Mouse (Mus musculus) myocyte (in vitro differentiated cells): ENCODE measurements around the gene Pla2g6. TPM values are rescaled to one million over a fixed set of nuclear protein-coding genes. Genes with fewer than 3 reads are reported as not detected.

Experiments
- H3K27me3 ChIP-seq: one replicate; pipeline ENCODE4 v1.6.1; 2011; ENCODE audit not compliant: control insufficient read depth, insufficient read depth, insufficient read length
- H3K36me3 ChIP-seq: one replicate; pipeline ENCODE4 v1.6.1; 2011; ENCODE audit not compliant: control insufficient read depth, insufficient read depth
- H3K4me2 ChIP-seq: one replicate; pipeline ENCODE4 v1.6.1; 2011; ENCODE audit warnings: low read depth, control low read depth
- H3K4me3 ChIP-seq: one replicate; pipeline ENCODE4 v1.5.1; 2011; ENCODE audit warnings: mild to moderate bottlenecking, control low read depth, moderate library complexity
- H3K79me2 ChIP-seq: one replicate; pipeline ENCODE4 v1.6.1; 2011; ENCODE audit not compliant: control insufficient read depth, insufficient read depth
- H3ac ChIP-seq: one replicate; pipeline ENCODE4 v1.6.1; 2011; ENCODE audit not compliant: control insufficient read depth, insufficient read length
- CEBPB ChIP-seq: IDR thresholded peaks from 2 replicates; pipeline ENCODE4 v1.6.1; 2011; ENCODE audit warnings: mild to moderate bottlenecking, moderate library complexity; ENCODE audit not compliant: poor library complexity, insufficient read depth, severe bottlenecking
- E2F4 ChIP-seq: IDR thresholded peaks from one replicate; pipeline ENCODE4 v1.6.1; 2011; ENCODE audit warnings: mild to moderate bottlenecking, control low read depth, moderate library complexity; ENCODE audit not compliant: insufficient read depth
- MAX ChIP-seq: IDR thresholded peaks from one replicate; pipeline ENCODE4 v1.6.1; 2011; ENCODE audit warnings: low read depth, mild to moderate bottlenecking, control low read depth
- MYOD1 ChIP-seq, 3 experiments: IDR thresholded peaks; one replicate each; pipeline ENCODE4 v1.6.1; 2011; ENCODE audit warnings: control low read depth in 2 of 3, low read depth in 2 of 3, mild to moderate bottlenecking in 2 of 3, moderate library complexity in 1 of 3; ENCODE audit not compliant: insufficient read length in 2 of 3, control insufficient read depth in 1 of 3
- MYOG ChIP-seq, 3 experiments: IDR thresholded peaks; one replicate each; pipeline ENCODE4 v1.6.1; 2011; ENCODE audit warnings: control low read depth in 2 of 3, low read depth in 2 of 3, mild to moderate bottlenecking in 2 of 3; ENCODE audit not compliant: insufficient read length in 2 of 3, control insufficient read depth in 1 of 3, insufficient read depth in 1 of 3
- POLR2A ChIP-seq: IDR thresholded peaks from one replicate; pipeline ENCODE4 v1.6.1; 2011; ENCODE audit warnings: low read depth, mild to moderate bottlenecking, control low read depth, moderate library complexity; ENCODE audit not compliant: insufficient read length
- POLR2AphosphoS2 ChIP-seq: IDR thresholded peaks from one replicate; pipeline ENCODE4 v1.6.1; 2011; ENCODE audit warnings: low read depth, control low read depth; ENCODE audit not compliant: insufficient read length
- REST ChIP-seq: IDR thresholded peaks from one replicate; pipeline ENCODE4 v1.6.1; 2011; ENCODE audit warnings: mild to moderate bottlenecking, control low read depth, moderate library complexity; ENCODE audit not compliant: insufficient read depth, insufficient read length
- TCF12 ChIP-seq: IDR thresholded peaks from one replicate; pipeline ENCODE4 v1.6.1; 2011; ENCODE audit warnings: mild to moderate bottlenecking, control low read depth; ENCODE audit not compliant: poor library complexity, insufficient read depth, severe bottlenecking
- TCF3 ChIP-seq: IDR thresholded peaks from one replicate; pipeline ENCODE4 v1.6.1; 2011; ENCODE audit warnings: low read depth, control low read depth; ENCODE audit not compliant: insufficient read length
- polyA plus RNA-seq: library from polyadenylated mRNA; unstranded; fragments of >200 nt; fragmentation: generic; extraction: Trizol; gene quantifications from one replicate; pipeline ENCODE4 v1.2.1, GENCODE M21; 2012; ENCODE audit warnings: missing spikeins

The Pla2g6 gene
- polyA plus RNA-seq, 1 experiment, result 36.3 TPM

DNA sequence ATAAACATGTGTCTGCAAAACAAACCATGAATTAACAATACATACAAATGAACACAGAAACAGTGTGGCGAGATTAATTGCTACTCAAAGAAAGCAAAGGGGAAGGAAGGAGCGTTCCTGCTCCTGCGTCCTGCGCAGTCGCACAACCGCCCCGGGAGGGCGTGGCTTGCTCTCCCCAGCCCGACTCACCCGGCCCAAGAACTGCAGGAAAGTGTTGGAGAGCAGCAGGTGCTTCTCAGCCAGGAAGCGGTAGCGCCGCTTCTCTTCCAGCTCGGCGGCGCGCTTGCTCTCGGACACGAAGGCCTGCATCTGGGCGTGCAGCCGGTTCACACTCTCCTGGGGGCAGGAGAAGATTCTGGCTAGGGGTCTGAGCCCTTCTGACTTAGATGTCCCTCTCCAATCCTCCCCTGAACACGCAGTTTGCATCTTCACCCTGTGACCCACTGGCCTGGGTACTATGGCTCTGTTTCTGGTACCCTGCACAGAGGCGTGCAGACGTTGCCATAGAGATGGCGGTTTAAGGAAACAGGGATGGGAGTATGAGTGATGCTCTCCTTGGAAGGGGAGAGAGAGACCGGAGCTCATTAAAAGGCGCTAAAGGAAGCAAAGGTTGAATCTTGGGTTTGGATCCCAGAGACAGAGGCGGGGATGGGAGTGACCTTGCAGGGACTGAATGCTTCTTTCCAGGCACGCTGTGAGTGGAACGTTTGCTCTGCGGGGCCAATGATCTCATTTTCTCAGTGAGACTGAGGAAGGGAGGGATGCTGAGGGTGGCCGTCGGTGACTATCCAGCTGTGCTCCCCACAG, 57.7 kb downstream of the Pla2g6 start:
- Histone ChIP-seq H3K79me2 (no peaks in the 10 kb centered on the region), H3K36me3 (no peaks in the 10 kb centered on the region), H3K27me3 (peaks cover 58% of the 10 kb centered on the region), H3K4me2 (peak overlapping the region; percentile 57), H3K4me3 (no peak overlapping the region), H3ac (no peak overlapping the region)
- TF ChIP-seq POLR2A, result no peak
- TF ChIP-seq E2F4, result no peak
- TF ChIP-seq MYOD1 (IDR thresholded peaks at IDR 0.05; ENCODE audit: control insufficient read depth in 1 of 3, insufficient read length in 2 of 3, low read depth in 2 of 3), result peak in 1 of 3 experiments; percentile 41
- no peak for TF ChIP-seq TCF3

DNA sequence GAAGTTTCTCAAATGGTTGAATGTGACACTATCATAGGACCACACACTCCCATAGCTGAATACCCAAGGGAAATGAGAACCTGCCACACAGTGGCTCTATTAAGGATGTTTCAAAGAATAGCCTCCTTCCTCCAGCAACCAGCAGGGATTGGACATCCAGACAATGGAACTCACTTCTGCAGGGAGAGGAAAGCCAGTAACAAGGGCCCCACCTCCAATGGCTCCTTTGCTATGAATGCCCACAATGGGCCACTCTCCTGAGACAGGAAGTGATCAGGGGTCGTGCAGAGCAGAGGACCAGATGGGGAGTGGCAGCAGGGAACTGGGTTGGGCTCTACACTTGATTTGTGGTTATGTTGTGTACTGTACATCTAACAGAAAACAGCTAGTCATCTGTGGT, 59.7 kb downstream of the Pla2g6 start:
- Histone ChIP-seq H3ac (no peak overlapping the region), H3K4me2 (no peak overlapping the region), H3K79me2 (no peaks in the 10 kb centered on the region), H3K36me3 (no peaks in the 10 kb centered on the region), H3K27me3 (peaks cover 63% of the 10 kb centered on the region), H3K4me3 (no peak overlapping the region)
- TF ChIP-seq REST, result no peak
- TF ChIP-seq TCF12, result no peak
- TF ChIP-seq MYOD1 (IDR thresholded peaks at IDR 0.05; ENCODE audit: control insufficient read depth in 1 of 3, insufficient read length in 2 of 3, low read depth in 2 of 3), result no peak
- no peak for TF ChIP-seq E2F4
- no peak for TF ChIP-seq CEBPB

- no peak overlapping the region for H3K4me2 ChIP-seq
- no peak overlapping the region for H3K4me3 ChIP-seq
- no peaks in the 10 kb centered on the region for H3K36me3 ChIP-seq
- no peak overlapping the region for H3ac ChIP-seq
- peaks cover 62% of the 10 kb centered on the region for H3K27me3 ChIP-seq
- H3K79me2 ChIP-seq, result no peaks in the 10 kb centered on the region
- TF ChIP-seq E2F4, result no peak
- no peak for TF ChIP-seq POLR2A
- no peak for TF ChIP-seq REST
- no peak for TF ChIP-seq MAX
Measured at GRCm38 (mm10) chr15:79265384-79265783, 62.8 kb downstream of the Pla2g6 start.

GRCm38 (mm10) chr15:79263726-79264125, 64.5 kb downstream of the Pla2g6 start:
- Histone ChIP-seq H3K4me2 (no peak overlapping the region), H3K27me3 (peaks cover 57% of the 10 kb centered on the region)
- TF ChIP-seq TCF12, result no peak

DNA sequence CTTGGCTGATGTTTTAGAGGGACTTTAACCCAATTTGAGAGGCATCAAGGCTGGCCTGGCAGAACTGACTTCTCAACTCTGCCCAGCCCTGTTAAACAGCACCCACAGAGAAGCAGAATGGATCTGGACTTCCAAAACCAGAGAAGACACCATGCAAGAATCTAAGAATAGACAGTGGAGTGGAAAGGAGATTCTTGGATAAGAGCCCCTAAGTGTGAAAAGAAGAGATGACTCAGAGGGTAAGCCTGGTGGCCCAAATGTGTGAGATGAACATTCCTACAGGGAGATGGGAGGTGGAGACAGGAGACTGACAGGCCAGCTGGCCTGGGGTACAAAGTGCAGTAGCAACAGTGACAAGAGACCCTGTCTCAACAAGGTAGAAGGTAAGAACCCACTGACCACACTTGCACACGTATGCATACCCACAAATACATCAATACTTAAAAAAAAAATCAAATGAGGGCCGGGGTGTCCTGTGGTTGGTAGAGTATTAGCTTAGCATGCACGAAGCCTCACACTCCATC, 65.3 kb downstream of the Pla2g6 start:
- H3K4me3 ChIP-seq, result no peak overlapping the region
- H3K27me3 ChIP-seq, result peaks cover 48% of the 10 kb centered on the region

More at GRCm38 (mm10) chr15:79263726-79264125, 64.5 kb downstream of the Pla2g6 start:
- no peak overlapping the region for H3K4me3 ChIP-seq
- H3K36me3 ChIP-seq, result no peaks in the 10 kb centered on the region
- H3K79me2 ChIP-seq, result no peaks in the 10 kb centered on the region
- H3ac ChIP-seq, result no peak overlapping the region

GRCm38 (mm10) chr15:79262375-79262774, 65.8 kb downstream of the Pla2g6 start:
- peak in 2 of 3 experiments; percentile 18 to 65 for TF ChIP-seq MYOG (IDR thresholded peaks at IDR 0.05; ENCODE audit: control insufficient read depth in 1 of 3, insufficient read depth in 1 of 3, insufficient read length in 2 of 3, low read depth in 2 of 3)
- TF ChIP-seq POLR2AphosphoS2, result no peak
- TF ChIP-seq POLR2A, result no peak
- peak in 1 of 3 experiments; percentile 57 for TF ChIP-seq MYOD1 (IDR thresholded peaks at IDR 0.05; ENCODE audit: control insufficient read depth in 1 of 3, insufficient read length in 2 of 3, low read depth in 2 of 3)
- peaks cover 45% of the 10 kb centered on the region for H3K27me3 ChIP-seq
- no peak overlapping the region for H3K4me3 ChIP-seq

More for the DNA sequence above, 65.3 kb downstream of the Pla2g6 start:
- Histone ChIP-seq H3K4me2 (no peak overlapping the region), H3ac (no peak overlapping the region), H3K36me3 (no peaks in the 10 kb centered on the region), H3K79me2 (no peaks in the 10 kb centered on the region)
- TF ChIP-seq MYOD1 (IDR thresholded peaks at IDR 0.05; ENCODE audit: control insufficient read depth in 1 of 3, insufficient read length in 2 of 3, low read depth in 2 of 3), result peak in 2 of 3 experiments; percentile 29 to 83
- no peak for TF ChIP-seq TCF12

More at GRCm38 (mm10) chr15:79262375-79262774, 65.8 kb downstream of the Pla2g6 start:
- Histone ChIP-seq H3ac (no peak overlapping the region), H3K36me3 (no peaks in the 10 kb centered on the region), H3K79me2 (no peaks in the 10 kb centered on the region), H3K4me2 (peak overlapping the region; percentile 27)
